Mouse (Mus musculus) cerebral cortex, adult 2 months (tissue): ENCODE results near the gene Rmnd1.

ENCODE experiments used
- WGBS: fragments of 180-500 bp; shearing (Covaris S2); methylation state at CpG from one replicate; pipeline ENCODE4 v1.1.7; 2018; 5-methylcytosine and 5-hydroxymethylcytosine counted together

The Rmnd1 gene

DNA sequence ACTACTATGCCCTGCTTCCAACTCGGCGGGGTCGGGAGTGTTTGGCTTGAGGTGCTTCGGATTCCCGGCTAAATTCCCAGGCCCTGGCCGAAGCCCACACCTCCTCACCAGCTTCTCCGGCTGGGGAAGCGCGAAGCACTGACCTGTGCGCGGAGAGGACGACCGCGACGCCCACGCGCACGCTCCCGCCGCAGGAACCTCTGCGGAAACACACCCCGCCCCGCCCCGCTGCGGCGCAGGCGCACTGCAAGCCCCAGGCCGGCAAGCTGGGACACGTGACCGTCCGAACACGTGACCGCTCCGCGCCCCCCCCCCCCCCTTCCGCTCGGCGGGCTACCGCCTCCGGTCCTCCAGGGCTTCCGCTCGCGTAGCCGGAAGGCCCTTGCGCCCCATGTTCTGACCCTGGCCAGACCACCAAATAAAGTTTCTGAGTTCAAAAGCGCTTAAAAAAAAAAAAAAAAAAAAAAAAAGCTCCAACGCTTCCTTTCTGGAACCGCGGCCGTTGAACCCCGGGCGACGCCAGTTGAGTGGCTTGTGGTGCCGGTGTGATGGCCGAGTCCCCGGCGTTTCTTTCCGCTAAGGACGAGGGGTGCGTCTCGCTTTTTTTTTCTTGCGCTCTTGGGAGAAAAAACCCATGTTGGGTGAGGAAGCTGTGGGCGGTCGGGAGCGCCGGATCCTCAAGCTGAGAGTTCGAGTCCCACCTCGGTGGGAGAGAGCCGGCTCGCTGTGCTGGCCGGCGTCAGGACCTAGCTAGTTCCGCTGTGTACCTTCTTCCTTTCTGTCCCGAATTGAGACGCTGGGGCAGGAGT, at the start of gene Rmnd1, which contains the start of gene Armt1:
Gene Rmnd1 (minus strand): TSS at position 266 of the 809 bp plus-strand sequence.
Gene Armt1 (plus strand): TSS at position 345 of the 809 bp plus-strand sequence.
- WGBS: under 1% methylated on average over 75 of the region's 75 CpGs

DNA sequence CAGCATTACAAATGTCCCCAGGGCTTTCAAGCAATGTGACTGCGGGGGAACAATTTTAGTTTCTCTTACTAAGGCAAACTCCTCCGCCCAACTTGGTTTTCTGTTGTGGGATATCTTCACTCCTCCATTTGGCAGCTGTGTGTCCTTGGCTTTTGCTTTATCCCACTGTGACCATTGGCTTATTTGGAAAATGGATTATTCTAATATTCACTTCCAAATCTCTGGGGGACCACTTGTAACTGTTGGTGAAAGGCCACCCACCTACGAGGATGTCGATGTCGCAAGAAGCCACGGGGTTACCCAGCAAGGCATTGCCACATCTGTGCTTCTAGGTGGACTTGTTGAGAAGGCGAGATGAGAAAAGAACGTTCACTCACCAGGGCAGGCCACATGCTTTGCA, 49.5 kb upstream of the Rmnd1 start:
- 88% methylated on average over 8 of the region's 8 CpGs for WGBS

DNA sequence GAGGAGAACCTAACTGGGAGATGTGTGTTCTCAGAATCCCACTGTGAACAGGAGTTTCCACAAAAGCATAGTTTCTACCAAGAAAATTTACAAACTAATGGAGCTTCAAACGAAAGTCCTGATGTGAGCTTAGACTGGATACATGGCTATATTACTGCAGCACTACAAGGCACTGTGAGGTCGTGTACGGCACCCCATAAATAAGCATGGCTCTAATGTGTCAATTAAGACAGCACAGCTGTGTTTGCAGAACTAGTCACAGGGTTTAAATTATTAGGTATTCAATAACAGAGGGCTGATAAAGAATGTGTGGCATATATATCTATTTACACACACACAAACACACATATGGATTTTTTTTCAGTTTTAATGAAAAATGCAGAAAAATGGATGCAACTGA, 48.7 kb upstream of the Rmnd1 start:
- WGBS: 91% methylated on average over 3 of the region's 3 CpGs

DNA sequence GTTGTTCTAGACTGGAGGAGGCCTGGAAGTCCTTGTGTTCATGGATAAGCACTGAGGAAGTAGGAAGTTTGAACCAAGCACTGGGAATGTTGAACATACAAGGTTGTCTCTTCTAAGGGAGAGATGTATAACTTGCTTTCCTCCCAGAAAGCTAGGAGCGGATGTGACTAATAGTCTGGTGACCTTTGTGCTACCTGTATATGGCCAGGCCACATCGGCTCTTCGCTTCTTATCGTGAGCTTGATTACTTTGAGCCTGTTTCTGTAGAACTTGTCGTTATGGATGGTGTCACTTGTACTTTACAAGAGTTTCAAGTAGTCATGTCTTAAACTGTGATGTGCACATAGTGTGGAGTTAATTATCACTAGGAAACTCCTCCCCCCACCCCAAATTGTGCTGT, 44.4 kb upstream of the Rmnd1 start:
- WGBS: 92% methylated on average over 5 of the region's 5 CpGs

DNA sequence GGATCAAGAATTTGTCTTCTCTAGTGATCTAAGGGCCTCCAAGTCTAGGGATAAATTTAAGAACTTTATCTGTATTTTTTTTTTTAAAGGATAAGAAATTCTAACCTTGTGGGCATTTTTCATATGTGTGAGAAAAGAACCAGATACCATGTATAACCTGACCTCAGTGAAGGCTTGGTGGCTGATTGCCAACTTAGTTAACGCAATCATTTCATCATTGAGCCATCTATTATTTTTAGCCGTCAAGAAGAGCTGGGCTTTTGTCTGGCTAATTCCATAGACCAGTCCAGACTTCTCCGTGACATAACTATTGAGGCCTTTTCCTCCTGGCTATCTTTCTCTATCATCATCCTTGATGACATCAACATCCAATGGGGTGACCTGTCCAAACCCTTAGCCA, 43.2 kb upstream of the Rmnd1 start:
- WGBS: 89% methylated on average over 3 of the region's 3 CpGs

DNA sequence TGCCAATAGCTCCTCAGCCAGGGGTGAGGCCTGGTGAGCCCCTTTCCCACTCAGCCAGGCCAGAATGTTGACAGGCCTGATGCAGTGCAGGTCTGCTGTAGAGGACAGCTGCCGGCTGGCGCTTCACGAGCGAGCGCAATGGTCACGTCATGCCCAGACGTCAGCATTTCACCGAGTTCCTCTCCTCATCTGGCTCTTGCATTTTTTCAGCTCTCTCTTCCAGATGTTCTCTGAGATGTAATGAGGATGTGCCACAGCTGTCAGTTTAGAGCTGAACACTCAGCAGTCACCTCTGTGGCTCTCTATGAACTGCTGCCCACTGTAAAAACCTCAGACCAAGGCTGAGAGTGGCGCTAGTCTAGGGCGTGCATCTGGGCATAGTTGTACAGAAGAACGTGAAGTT, 41.4 kb upstream of the Rmnd1 start:
- 92% methylated on average over 11 of the region's 11 CpGs for WGBS

DNA sequence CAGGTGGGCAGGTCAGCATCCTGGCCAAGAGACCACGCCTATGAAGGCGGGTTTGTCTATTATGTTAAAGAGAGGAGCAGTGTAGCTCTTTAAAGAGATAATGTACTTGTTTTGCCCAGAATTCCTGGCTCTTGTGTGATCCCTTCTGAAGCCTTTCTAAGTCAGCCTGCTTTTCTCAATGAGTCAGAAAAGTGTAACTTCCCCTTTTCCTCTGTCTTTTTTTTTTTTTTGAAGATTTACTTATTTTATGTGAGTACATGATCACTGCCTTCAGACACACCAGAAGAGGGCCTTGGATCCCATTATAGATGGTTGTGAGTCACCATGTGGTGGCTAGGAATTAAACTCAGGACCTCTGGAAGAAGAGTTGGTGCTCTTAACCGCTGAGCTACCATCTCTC, 37.2 kb upstream of the Rmnd1 start:
- WGBS: 81% methylated on average over 3 of the region's 3 CpGs

DNA sequence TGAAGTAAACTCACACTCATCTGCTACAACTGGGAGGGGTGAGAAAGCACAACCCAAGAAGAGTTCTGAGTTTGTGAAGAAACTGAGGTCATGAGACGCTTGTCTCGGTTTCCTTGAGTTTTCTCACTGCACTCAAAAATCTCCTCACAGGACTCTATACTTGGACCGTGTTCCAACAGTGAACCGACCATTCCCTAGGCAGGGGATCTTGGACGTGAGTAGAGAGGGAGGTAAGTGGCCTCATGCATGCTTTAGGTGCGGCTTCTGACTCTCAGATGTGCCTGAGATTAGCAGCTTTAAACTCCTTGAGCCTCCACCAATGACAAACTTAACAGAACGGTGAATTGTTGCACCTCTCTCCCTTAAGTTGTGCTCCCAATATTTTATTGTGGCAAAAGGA, 33.6 kb upstream of the Rmnd1 start:
- WGBS: 87% methylated on average over 7 of the region's 7 CpGs

DNA sequence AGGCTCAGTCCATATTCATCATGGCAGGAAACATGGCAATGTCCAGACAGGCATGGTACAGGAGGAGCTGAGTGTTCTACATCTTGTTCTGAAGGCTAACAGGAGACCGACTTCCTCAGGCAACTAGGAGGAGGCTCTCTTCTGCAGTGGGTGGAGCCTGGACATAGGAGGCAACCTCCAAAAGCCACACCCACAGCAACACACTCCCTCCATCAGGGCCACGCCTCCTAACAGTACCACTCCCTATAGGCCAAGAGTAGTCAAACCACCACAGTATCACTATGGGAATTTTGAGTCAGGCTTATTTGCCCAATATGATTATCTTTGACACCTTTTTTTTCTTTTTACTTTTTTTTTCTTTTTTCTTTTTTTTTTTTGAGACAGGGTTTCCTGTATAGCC, 28.0 kb upstream of the Rmnd1 start:
- WGBS: 93% methylated on average over 2 of the region's 2 CpGs

DNA sequence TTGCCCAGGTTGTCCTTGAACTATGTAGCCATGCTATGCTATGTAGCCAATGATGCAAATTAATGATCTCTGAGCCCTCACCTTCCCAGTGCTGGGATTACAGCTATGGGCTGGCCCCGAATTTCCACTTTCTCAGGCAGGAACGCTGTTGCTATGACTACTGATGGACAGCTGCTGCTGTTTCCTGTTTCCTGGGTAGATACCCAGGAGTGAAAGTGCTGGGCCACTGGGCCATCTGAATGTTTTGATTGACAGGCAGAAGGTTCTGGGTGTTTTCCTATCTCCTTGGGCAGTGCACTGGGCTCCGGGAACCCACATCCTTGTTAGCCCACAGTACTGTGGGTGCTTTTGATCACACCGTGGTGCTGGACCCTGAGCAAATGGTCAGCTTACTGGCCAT, 24.2 kb upstream of the Rmnd1 start:
- WGBS: 81% methylated on average over 4 of the region's 4 CpGs

DNA sequence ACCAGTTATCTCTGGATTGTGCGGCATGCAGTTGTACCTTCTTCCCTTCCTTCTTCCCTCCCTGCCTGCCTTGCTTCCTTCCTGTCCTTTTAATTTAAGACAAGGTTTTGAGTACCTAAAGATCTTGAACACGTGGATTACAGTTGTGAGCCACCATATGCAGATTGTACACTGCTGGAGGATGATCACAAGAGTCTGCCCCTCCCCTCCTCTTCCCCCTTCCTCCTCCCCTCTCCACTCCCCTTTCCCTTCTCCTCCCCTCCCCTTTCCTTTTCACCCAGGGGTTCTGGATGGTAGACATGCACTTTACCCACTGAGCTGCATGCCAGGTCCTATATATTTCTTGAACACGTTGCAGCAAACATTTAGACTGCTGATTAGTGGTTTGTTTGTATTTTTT, 3.2 kb upstream of the Rmnd1 start:
- 90% methylated on average over 3 of the region's 3 CpGs for WGBS

DNA sequence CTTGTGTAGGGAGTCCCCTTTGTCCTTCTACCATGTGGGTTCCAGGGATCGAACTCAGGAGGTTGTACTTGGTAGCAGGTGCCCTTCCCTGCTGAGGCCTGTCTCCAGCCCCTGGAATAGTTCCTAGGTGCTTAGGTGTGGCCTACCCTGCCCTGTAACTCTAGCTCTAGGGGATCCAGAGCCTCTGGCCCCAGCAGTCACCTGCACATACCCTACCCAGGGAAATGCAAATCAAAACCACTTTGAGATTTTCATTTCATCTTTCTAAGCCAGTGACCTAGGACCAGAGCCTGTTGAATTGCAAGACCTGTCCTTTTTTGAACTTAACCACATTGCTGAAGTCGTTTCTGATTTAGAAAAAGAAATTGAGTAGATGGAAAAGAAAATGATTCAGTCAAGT, 1.7 kb upstream of the Rmnd1 start:
- 80% methylated on average over 2 of the region's 2 CpGs for WGBS

DNA sequence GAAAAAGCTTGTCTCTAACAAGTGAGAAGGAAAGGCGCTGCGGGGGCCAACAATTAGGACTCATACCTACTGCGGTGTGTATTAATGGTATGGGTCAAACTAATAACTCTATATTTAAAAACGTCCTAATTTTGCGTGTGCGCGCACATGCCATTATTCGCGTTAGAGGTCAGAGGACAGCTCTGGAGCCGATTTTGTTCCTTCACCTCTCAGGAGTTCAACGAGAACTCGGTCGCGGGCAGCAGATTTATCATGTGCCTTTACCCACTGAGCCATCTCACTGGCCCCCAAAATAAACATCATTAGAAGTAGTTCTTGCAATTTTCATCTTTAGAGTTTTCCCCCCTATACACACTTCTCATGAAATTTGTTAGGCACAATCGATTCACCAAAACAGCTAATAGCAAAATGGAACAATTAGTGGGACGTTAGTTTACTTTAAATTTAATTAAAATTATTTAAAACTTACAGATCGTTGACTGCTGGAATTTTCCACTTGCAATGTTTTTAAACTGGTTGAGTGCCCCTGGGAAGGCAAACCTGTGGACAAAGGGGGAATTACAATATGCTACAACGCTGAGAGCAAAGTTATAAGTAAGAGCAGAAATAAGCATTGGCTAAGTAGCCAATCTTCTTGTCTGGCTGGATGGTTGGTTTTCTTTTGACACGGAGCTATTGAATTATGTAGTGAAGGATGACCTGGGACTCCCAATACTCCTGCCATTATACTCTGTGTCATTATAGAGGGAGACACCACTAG, 988 bp upstream of the Rmnd1 start:
- 9% methylated on average over 19 of the region's 19 CpGs for WGBS

DNA sequence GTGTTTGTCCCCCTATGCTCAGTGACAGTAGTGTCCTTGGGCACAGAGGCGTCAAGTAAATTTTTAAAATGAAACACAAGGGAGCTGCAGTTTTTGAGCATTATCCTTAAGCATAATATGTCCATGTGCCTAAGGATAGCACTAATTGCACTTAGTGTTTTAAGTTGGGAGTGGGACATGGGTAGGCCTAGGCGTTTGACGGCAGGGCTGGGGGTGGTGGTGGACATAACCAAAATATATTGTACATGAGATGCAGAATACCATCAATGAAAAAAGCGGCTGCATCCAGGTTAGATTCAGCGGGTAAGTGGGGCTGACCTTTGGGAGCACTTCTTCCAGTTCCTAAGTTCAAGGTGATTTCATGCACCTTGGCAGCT, 454 bp downstream of the Rmnd1 start:
- 5% methylated on average over 5 of the region's 5 CpGs for WGBS

DNA sequence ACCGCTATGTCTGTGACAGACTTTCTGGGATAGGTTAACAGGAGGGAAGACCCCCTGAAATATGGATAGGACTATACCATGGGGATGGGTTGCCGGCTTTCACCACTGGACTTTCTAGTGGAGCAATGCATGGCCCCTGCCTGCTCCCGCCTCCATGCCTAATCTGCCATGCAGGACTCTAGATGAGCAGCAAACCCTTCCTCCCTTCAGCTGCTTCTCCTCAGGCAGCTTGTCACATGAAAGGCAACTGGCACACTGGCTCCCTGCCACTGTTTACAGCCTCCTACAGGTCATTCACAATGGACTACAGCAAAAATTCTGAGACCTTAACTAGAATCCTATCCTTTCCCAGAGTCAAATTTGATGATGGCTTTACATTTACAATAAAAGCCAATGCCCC, 1.4 kb downstream of the Rmnd1 start:
- 77% methylated on average over 3 of the region's 3 CpGs for WGBS

DNA sequence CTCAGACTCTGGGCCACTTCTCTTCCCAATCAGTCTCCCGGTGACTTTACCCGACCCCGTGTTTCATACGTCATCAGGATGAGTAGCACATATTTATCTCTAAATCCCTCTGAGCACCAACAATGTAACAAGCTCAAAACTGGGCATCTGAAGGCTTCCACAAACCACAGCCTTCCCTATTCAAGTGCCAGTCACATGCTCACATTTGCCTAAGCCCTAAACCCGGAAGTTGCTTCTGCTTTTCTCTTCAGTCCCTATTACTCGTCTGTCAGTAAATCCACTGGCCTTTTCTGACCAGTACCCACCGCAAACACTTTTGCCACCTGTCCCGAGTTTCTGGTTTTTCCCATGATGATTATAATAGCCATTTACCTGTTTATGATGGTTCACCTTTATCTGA, 1.8 kb downstream of the Rmnd1 start:
- WGBS: 84% methylated on average over 8 of the region's 8 CpGs

DNA sequence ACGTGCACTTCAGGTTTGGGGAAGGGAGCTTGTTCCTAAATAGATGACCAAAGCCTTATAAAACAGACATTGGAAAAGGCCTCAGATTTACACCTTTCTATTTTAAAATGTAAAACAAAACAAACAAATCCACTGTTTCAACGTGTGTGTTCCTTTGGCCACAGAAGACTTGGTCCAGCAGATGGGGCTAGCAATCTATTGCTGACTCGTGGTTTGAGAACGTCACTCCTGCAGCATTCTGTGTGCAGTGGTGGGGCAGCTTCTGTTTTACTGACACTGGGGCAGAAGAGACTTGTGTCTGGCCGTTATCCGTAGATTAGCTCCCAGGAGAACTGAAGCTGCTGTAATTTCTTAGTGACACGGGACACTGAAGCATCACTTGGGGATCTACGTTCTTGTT, 6.9 kb downstream of the Rmnd1 start:
- 68% methylated on average over 8 of the region's 8 CpGs for WGBS

DNA sequence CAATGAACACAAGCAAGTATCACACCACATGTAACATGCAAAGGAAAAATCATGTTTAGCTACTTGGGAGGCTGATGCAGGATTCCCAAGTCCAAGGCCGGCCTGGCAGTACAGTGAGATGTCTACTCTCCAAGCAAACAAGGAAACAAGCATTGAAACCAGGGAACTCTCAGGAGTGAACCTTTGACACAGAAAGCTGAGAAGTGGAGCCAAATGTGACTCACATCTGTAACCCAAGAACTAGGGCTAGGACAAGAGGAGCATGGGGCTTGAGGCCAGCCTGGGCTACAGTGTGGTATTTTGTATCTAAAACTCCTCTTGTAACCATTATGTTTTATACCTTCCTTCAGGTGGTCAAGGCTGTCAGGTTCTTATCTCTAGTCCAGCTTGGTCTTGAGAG, 25.0 kb downstream of the Rmnd1 start:
- WGBS: 89% methylated on average over 1 of the region's 1 CpGs

DNA sequence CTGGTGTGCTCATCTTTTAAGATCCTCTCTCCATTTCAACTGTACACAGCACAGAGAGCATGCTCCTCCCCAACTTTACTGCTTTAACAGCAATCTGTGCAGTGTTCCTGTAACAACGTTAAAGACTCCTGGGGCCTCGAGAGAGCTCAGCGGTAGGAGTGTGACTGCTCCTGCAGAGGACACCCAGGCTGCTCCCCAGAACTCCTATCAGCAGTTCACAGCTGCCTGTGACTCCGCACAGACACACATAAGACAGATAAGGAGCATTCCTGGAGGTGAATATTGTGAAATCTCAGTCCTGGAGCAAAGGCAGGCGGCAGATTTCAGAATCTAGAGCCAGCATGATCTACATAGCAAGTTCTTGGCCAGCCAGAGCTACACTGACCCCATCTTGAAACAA, 26.7 kb downstream of the Rmnd1 start:
- WGBS: 61% methylated on average over 5 of the region's 5 CpGs

DNA sequence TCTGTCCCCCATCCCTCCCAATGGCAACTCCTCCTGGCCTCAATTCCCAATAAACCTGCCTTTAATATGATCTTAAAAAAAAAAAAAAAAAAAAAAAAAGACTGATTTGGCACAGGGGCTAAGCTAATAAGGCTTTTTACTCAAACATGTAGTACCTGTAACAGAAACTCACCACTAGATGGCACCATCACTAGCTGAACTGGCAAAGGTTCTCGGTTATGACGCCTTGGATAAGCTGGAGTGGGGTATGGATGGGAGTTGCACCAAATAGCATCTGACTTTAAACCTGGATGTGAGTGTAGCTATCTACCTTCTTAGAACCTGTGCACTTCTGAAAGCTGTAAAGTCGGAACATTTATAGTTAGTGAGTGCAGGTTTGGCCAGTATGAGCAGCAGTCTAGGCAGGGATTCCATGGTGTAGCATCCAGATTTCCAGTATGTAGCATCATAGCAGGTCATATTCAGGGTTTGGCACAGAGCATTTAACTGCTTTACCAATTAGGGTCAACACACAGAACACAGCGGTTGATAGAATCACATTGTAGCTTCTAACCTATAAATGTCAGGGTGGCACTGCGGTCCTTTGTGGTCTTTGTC, 27.2 kb downstream of the Rmnd1 start:
- 53% methylated on average over 5 of the region's 5 CpGs for WGBS

DNA sequence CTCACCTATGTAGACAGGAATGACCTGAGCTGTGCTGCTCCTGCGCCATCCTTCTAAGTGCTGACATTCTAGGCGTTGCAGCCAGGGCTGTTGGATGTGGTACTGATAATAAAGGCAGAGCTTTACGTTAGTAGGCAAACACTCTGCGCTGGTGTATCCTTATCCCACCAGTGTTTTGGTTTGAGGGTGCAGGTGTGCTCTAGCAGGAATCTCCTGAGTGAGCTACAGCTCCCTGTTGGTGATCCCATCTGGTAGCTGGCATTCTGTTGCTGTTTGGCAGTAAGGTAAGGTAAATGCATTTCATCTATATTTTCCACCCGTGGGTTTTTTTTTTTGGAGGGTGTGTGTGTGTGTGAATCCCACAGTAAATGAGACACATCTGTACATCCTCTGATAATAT, 34.1 kb downstream of the Rmnd1 start:
- WGBS: 71% methylated on average over 5 of the region's 5 CpGs

DNA sequence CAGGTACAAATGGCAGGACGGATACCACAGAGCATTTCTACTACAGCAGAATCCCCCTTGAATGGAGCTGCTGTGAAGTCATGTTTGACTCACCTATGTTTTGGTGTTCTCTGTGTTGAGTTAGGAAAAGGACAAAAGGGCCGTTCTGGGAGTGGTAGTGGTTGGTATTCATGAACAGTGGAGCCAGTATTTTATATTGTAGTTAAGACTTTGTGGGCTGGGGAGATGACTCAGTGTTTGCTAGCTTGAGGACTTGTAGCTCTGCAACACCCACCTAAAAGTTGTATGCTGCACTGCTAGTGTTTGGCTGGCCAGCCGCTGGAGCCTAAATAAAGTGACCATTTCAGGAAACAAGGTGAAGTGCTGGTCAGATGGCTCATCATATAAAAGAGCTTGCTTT, 36.9 kb downstream of the Rmnd1 start:
- 49% methylated on average over 3 of the region's 3 CpGs for whole genome bisulfite sequencing

DNA sequence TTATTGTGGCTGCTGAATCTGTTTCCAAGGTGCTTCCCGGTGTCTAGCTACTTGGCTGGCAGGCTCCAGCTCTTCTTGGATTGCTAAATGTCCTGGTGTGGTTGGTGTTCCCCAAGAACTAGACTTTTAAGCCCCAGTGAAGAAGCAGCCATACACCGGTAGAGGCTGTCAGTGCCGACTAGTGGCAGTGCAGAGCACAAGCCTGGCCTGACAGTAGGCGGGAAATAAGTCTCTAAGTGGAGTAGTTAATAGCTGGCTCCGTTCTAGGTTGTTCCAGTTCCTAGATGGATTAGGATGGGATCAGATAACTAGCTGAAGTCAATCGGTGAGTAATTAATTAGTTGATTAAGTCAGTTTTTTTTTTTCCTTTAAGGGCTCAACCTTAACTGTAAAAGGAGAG, 40.3 kb downstream of the Rmnd1 start:
- WGBS: 18% methylated on average over 6 of the region's 6 CpGs
